Mouse (Mus musculus) ovary, postnatal 36 days (tissue): ENCODE results near the gene Cd47.
"Not testable (repeated sequence)": the region's sequence is repeated elsewhere in the genome, so short reads cannot be mapped to it uniquely, and the experiment has no call there.

Experiments
- DNase-seq: peaks from one replicate; pipeline ENCODE4 v3.0.0; 2022; ENCODE audit warnings: low spot score, mixed read lengths

Gene Cd47

DNA sequence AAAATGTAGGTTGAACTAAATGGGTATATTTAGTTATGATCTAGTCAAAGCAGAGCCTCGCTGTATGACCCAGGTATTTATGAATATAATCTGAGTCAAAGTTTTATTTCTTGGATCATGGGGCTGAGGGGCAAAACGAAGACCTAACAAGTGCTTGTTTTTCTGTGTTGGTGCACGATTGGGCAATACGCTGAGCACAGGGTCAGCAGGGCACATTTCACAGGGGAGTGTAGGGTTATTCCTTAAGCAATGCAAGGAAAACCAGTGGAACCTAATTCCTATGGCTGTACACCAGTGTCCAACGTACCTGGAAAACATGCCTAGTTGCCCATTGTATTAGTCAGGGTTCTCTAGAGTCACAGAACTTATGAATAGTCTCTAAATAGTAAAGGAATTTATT lies 12.6 kb upstream of the Cd47 start:
- DNase-seq: no peak

GRCm38 (mm10) chr16:49790575-49791465 lies 9.5 kb upstream of the Cd47 start:
- no peak for DNase-seq

GRCm38 (mm10) chr16:49792446-49792878 lies 7.9 kb upstream of the Cd47 start:
- DNase-seq: no peak

DNA sequence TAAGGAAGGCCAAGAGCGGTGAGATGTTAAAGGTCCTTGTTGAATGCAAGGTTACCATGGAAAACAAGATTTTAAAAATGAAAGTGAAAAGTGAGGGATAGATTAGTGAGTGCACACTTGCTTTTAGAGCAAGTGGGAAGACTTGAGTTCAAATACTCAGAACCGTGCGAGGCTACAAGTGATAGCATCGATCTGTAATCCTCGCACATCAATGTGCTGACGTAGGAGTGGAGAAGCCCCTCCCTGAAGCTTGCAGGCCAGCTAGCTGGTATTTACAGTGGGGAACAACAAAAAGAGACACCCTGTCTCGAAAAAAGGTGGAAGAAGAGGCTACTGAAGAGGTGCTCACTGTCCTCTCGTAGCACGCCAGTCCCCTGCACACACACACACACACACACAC lies 6.7 kb upstream of the Cd47 start:
- DNase-seq: no peak

DNA sequence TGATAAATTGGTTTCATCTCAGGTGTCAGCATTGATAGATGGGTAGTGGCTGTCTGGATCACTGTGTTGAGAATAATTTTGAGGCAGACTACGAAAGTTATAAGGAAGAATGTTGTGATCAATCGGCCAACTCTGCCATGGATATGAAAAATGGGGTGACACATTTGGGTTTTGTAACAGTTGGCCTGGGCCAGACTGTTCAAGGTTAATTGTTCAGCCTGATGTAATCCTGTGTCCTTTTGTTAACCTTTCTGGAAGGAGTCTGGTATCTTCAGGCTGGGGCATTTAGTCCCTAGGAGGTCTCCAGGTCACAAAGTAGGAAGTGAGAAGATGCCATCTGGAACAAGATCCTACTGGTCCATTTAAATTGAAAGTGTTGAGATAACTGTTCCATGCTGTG lies 4.1 kb upstream of the Cd47 start:
- DNase-seq: no peak

GRCm38 (mm10) chr16:49796954-49797353 lies 3.4 kb upstream of the Cd47 start:
- DNase-seq: no peak

DNA sequence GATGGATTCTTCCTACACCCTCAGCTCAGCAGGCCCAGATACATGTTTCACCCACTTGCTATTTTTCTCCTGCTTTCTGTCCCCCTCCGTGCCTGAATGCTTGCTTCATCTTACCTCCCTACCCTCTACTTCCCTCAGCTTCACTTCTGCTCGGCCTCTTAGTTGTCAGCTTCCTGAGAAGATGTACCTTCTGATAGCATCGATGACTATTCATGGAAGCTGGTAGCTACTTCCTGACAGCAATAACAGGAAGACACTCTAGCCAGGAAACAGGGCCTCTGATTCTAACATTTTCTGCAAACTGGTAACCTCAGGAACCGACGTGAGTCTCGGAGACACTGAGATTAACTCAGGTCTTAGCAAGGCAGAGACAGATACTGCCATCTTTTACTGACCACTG lies 1.5 kb upstream of the Cd47 start:
- no peak for DNase-seq

- DNase-seq: no peak
These were observed 663 bp downstream of the Cd47 start for GRCm38 (mm10) chr16:49800996-49801395.

DNA sequence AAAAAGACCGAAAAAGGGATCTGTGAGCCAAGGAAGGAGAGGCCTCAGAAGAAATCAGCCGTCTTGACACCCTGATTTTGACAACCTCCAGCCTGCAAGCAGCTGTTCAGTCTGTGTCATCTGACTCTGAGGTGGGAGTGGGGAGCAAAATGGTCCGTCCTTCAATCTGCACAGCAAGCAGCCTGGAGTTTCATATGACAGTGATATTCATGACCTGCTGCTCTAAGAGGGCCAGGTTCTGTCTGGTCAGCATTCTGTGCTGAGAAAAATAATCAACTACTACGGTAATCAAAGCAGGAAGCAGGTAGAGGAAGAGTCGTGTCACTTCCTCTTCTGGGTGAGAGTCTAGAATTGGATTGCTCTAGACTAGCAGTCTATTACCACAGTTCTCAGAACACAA lies 1.1 kb downstream of the Cd47 start:
- no peak for DNase-seq

- DNase-seq: no peak
These were observed 2.7 kb downstream of the Cd47 start for GRCm38 (mm10) chr16:49802993-49803392.

DNA sequence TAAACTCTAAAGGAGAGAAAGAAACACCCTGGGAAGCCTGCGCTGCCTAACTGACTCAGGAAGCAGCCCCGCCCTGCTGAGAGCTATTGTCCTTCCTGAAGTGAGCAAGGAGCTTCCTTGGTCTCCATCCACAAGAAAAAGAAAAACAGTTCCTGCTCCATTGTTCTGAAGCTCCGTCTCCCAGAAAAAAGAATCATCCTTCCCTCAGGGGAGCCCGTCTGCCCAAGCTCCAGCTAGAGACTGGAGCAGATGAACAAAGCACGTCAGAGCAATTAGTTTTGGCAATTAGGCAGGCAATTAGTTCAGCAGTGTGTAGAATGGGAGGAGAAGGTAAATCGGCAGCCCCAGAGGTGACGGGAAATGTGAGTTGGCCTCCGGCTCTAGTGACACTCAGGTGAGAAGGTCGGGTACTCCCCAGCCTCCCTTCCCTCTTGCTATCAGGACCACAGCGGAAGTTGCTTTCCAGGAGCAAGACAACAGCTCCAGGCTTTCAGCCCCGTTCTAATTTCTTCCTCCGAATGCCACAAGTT lies 3.7 kb downstream of the Cd47 start:
- DNase-seq: no peak

- no peak for DNase-seq
These were observed 6.6 kb downstream of the Cd47 start for GRCm38 (mm10) chr16:49806920-49807319.

- DNase-seq: no peak
These were observed 7.1 kb downstream of the Cd47 start for GRCm38 (mm10) chr16:49807419-49807841.

DNA sequence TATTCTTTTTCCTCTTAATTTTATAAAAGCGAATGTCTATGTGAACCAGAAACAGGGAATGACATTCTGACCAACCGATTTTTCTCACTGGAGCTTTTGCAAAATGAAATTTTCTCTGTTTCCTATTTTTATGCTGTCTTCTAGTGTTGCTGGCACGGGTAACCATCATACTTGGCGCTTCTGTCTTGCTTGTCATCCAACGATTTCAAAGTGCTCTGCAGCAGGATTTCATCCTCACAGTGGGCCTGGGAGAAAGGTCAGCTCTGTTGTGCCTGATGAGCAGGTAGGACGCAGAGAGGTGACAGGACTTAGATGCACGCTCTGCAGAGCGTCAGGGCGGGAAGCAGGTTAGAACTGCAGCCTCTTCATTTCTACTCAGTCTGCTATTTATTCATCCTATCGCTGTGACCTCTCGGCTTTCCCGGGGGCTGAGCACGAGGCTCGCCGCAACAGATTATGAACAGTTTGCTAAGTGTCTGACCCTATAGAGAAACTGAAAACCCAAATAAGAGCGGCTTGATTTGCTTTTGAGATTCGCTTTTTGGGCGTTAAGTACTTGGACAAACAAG lies 7.6 kb downstream of the Cd47 start:
- no peak for DNase-seq

- DNase-seq: no peak
These were observed 11.6 kb downstream of the Cd47 start for GRCm38 (mm10) chr16:49811897-49812296.

DNA sequence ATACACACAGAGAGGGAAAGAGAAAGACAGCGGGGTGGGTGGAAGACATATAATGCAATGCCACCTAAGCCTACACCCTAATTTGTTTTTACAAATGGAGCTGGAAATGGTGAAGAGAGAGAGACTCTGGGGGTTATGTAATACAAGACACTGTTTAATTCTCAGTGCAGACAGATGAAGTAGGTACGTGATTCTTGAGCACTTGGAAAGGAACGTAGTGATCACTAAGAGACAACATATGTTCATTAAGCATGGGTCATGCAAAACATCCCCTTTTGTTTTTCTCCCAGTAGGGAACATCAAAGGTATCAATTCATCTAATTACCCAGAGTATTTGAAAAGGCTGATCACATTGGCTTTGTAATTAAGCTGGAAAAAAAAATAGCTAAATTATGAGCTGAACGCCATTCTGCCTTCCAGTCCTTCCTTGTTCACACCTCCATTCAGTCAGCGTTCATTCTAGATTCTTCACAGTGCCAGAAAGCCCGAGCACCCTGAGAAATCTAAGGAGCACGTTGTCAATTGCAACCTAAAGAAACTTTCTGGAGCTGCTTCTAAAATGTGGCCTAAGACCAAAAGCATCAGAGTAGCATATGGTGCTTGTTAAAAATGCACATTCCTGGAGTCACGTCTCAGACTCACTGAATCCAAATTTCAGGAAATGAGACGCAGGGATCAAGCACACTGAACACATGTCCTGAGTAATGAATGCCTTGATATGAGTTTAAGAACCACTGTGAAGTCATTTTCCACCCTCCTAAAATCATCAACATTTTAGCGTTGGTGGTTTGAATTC lies 12.7 kb downstream of the Cd47 start:
- DNase-seq: no peak

- no peak for DNase-seq
These were observed 14.1 kb downstream of the Cd47 start for GRCm38 (mm10) chr16:49814419-49814818.

DNA sequence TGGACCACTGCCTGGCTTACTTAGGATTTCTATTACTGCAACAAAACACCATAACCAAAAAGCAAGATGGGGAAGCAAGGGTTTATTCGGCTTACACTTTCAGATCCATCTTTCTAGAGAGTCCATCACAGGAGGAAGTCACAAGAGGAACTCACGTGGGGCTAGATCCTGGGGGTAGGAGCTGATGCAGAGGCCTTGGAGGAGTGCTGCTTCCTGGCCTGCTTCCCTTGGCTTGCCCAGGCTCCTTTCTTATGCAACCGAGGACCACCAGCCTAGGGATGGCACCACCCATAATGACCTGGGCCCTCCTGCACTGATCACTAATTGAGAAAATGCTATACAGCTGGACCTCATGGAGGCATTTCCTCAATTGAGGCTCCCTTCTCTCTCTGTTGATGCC lies 16.6 kb downstream of the Cd47 start:
- no peak for DNase-seq

- DNase-seq: no peak
These were observed 17.8 kb downstream of the Cd47 start for GRCm38 (mm10) chr16:49818146-49818545.

DNA sequence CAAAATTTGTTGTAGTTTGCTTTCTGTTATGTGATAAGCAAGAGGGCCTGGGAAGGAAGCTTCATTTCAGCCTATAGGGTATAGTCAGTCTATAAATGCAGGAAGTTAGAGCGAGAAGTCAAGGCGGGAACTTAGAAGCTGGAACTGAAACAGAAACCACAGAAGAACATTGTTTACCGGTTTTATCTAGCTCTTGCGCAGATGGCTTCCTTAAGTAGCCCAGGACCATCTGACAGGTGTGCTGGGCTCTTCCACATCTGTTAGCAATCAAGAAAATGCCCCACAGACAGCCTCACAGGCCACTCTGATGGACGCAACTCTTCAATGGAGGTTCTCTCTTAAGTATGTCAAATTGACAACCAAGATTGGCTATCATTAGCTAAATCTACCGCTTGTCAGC lies 18.3 kb downstream of the Cd47 start:
- no peak for DNase-seq

DNA sequence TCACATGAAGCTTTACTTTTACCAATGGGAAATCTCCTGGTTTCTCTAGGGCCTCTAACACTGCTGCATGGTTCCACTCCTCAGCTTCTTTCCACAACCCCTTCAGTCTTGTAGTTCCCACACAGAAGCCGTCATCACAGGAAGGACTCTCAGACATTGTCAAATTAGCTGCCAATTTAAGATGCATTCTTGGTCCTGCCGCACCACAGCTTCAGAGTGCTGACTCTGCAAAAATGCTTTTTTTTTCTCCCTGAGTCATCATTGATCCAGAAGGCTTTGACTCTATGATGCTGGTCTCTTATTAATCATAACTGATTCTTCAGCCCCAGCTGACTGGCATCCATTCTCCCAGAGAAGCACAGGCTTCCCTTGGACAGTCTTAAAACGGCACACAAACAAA lies 19.2 kb downstream of the Cd47 start:
- DNase-seq: no peak

GRCm38 (mm10) chr16:49830911-49831310 lies 30.6 kb downstream of the Cd47 start:
- not testable (repeated sequence) for DNase-seq

DNA sequence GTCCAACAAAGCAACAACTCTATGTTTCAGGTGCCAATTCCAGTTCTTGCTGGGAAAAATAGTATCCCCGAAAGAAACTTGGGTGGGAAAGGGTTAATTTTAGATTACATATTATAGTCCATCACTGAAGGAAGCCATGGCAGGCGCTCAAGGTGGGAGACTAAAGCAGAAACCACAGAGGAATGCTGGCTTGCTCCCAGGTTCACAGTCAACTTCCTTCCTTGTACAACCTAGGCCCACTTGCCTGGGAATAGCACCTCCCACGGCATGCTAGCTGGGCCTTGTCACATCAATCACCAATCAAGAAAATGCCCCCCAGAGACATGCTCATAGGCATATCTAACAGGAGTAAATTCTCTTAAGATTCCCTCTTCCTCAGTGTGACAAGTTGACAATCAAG lies 32.0 kb downstream of the Cd47 start:
- DNase-seq: no peak
